Mouse (Mus musculus) gastrocnemius, postnatal 36 days (tissue): ENCODE measurements around the gene Rpl13a. TPM values are rescaled to one million over a fixed set of nuclear protein-coding genes. Genes with fewer than 3 reads are reported as not detected.
A peak's percentile ranks its signal among the peaks of the same experiment; 100 is the strongest.
"Not testable (repeated sequence)": the region's sequence is repeated elsewhere in the genome, so short reads cannot be mapped to it uniquely, and the experiment has no call there.

Source experiments
- DNase-seq, 2 experiments: peaks; one replicate each; pipeline ENCODE4 v3.0.0; 2022
- intact Hi-C: fragments of 180-260 bp; cut with DNase I; formaldehyde crosslinking; loops from one replicate; pipeline ENCODE4 v1.15.1; 2025
- total RNA-seq, 2 experiments: library from RNA; stranded (reverse); gene quantifications; 2 replicates each; pipeline ENCODE4 v1.2.3; 2021

The Rpl13a gene
- total RNA-seq, 2 experiments from 2014 or later, result 488 to 598 TPM

DNA sequence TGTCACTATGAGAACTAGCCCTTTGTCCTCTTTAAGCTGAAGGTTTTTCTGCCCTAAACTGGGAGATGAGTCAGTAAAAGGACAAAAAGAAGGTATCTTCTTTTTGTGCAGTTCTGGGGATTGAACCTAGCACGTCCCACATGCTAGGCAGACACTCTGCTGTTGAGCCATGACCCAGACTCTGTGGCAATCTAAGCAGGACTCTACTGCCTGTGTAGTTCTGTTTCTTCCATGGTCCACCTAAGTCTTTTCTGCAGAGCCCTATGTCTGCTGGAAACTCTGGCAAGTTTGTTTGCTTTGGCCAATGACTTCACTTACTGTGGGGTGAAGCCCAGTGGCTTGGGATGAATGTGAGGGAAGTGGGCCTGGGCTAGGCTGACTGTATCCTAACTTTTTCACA is 9.8 kb upstream of the Rpl13a start:
- DNase-seq, result no peak
- intact Hi-C loops, result loop anchor here (5.0 kb wide), 1 partner anchor 156 kb away; no protein-coding TSS in a partner anchor

DNA sequence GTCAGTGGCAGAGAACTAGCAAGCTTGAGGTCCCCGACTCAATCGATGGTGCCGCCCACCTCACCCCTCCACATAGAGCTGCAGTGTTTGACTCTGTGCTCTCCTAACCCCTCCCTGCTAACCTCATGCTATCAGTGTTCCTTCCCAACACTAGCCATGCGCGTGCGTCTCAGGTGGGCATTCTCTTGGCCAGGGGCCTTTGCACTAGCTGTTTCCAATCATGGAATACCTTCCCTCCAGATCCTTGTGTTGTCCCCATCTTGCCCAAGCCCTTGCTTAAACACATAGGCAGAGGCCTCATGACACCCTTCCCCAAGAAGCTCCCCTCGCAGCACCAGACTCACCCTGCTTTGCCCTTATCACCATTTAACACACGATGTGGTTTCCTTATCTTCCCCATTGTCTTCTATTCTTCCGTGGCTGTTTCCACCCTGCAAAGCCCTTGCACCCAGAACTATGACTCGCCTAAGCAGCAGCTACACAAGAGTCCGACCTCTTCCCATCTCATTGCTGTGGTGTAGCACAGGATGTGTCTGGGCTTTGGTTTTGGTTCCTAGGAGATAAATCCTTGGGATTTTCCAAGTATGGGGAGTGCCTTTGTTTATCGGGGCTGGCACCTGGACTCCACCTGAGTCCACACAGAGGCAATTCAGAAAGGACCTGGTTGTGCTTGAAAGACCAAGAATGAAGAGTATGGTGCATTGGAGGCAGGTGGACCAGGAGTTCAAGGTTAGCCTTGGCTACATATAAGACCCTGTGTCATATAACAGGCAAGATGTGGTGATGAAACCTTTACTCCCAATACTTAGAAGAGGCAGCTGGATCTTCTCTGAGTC is 8.8 kb upstream of the Rpl13a start:
- intact Hi-C loops, result loop anchor here (5.0 kb wide), 1 partner anchor 155 kb away; no protein-coding TSS in a partner anchor
- no peak for DNase-seq

DNA sequence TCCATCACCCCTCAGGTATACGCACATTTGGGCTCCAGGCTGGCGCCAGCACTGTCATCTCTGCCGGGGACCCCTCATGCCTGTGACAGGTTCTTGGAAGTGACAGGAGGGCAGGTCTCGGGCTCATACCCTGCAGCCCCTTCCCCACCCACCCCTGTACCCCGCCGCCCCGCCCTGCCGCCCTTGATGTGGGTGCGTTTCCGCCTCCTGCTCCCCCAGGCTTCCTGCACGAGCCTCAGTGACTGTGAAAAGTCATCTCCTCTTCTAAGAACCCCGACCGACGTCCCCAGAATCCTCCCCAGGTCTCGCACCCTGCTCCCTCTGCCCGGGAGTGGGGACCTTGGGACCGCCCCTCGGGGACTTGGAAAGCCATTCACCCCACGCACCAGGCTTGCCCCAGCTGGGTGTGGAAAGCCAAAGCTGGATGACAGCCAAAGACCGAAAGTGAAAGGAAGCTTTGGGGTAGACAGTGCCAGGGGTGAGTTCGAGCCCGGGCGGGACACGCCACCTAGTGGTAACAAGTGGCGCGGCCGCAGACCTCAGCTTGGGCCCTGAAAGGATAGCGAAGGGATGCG is 7.5 kb upstream of the Rpl13a start, which contains the start of the genes Gm45713 and Flt3l:
TSS of gene Gm45713 (minus strand) at position 239 of the 575 bp plus-strand sequence.
TSS of gene Flt3l (minus strand) at position 440 of the 575 bp plus-strand sequence.
- intact Hi-C loops, result loop anchor here (1.0 to 5.0 kb wide), 2 partner anchors 55 to 154 kb away; no protein-coding TSS in a partner anchor

DNA sequence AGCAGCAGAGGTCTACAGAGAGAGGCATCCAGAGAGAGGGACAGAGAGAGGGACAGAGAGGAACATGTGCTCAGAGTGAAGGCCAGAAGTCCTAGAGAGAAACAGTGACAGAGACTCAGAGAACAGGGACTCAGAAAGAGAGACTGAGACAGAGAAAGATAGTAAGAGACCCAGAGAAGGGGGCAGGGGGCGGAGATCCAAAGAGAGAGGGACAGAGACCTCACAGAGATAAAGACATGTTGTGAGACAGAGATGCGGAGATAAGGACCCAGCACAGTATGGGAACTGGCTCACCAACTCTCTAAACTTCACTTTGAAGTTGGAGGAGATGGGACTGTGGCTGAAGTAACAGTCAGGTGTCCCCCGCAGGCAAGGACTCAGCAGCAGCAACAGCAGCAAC is 6.8 kb upstream of the Rpl13a start:
- no peak for DNase-seq
- intact Hi-C loops, result loop anchor here (5.0 kb wide), 1 partner anchor 153 kb away; no protein-coding TSS in a partner anchor

More for the DNA sequence above, 7.5 kb upstream of the Rpl13a start, which contains the start of the genes Gm45713 and Flt3l:
- DNase-seq, result peak; percentile 92

DNA sequence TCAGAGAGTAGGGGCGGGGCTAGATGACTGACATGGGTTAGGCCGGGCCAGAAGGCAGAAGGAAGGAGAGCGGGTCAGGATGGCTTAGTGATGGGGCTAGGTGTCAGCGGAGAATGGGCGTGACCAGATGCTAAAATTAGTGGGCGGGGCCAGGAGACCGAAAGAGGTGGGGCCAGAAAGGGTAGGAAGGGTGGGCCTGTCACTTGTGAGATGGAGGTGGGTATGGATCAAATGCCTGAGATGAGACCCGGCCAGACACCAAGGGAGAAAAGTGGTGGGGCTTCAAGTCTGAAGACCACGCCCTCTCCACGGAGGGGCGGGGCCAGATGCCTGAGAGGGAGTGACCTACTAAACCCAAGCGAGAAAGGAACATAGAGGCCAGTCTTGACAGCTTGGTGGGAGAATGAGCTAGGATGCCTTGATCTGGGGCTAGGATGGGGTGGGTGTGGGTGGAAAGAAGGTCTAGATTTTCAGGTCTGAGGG is 6.0 kb upstream of the Rpl13a start:
- intact Hi-C loops, result loop anchor here (5.0 kb wide), 1 partner anchor 152 kb away; no protein-coding TSS in a partner anchor
- no peak for DNase-seq

DNA sequence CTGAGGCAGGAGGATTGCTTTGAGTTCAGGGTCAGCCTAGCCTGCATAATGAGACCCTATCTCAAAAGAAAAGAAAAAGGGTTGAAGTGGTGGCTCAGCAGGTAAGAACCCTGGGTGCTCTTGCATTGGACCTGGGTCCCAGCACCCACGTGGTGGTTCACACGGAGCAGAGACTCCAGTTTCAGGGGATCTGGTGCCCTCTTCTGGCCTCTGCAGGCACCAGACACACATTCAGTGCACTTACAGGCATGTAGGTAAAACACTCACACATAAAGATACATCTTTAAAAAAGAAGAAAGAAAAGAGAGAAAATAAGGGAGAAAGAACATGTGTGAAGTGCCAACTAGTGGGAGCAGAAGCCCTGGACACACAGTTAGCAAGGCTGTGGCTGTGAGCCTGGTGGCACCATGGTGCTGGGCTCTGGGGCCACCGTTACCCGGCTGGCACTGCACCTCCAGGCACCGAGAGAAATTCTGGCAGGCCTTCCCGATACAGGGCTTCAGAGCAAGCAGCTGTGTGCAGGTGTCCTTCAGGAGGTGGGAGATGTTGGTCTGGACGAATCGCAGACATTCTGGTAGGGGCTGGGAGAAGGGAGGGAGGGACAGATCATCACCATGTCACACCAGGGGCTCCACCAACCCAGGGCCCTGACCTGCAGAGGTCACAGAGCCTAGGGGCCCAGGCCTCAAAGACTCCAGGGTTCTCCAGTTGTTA is 5.0 kb upstream of the Rpl13a start:
- DNase-seq, result no peak
- intact Hi-C loops, result no loop called here

DNA sequence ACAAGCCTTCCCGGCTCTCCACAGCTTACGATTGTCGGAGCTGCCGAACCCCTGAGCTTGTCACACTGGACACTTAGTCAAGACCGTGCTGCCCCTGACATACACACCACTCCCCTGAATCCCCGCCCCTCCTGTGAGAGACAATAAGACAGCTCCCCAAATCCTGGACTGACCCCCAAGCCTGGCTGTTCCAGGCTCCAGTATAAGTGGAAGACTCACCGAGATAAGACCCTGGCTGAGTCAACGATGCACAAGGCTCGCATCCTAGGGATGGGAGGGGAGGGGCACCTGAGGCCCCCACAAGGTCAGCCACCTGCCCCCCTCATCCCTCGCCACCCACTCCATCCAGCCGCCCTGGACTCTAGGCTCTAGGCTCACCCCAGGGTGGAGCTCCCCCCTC is 3.3 kb upstream of the Rpl13a start:
- DNase-seq, result no peak
- intact Hi-C loops, result no loop called here

DNA sequence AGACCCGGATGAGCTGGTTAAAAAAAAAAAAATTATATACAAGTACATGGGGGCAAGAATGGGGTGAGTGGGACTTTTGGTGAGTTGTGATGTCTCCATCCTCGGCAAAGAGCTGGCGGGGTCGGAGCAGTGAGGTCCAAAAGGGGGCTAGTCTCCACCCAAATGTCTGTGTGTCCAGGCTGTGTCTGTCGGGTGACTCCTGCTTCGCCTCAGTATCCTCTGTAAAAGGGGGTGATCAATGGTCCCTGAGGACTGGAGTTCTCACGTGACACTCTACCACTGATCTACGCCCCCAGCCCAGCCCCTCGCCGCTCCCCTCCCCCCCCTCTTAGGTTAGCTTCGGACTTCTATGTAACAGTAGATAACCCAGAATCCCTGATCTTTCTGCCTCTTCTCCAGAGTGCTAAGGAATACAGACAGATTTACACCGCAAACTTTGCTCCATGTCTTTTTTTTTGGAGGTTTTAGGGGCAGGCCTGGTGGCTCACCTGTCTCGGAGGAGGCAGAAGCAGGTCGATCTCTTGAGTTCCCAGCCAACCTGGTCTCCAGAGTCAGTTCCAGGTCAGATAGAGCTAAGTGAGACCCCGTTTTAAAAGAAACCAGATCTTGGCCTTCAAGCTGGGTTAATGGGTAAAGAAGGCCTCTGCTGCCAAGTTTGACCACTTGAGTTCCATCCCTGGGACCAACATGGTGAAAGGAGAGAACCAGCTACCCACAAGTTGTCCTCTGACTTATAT is 1.4 kb upstream of the Rpl13a start:
- intact Hi-C loops, result no loop called here
- no peak for DNase-seq

DNA sequence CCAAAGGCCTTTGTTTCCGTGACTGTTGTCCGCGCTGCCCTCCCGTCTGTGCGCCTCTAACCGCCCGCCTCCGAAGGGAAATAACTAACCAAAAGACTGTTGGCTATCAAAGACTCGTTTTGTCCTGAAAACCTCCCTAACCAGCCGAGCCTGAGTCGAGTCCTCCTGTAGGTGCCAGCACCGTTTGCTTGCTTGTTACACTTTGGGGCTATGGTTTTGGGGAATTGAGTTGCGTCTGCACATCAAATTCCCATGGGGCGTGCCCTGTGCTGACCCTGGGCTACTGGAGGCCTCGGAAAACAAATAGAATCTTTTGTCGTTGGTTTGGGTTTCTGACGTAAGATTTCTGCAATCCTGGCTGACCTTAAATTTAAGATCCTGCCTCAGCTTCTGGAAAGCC is 757 bp upstream of the Rpl13a start:
- DNase-seq, result no peak
- intact Hi-C loops, result no loop called here

DNA sequence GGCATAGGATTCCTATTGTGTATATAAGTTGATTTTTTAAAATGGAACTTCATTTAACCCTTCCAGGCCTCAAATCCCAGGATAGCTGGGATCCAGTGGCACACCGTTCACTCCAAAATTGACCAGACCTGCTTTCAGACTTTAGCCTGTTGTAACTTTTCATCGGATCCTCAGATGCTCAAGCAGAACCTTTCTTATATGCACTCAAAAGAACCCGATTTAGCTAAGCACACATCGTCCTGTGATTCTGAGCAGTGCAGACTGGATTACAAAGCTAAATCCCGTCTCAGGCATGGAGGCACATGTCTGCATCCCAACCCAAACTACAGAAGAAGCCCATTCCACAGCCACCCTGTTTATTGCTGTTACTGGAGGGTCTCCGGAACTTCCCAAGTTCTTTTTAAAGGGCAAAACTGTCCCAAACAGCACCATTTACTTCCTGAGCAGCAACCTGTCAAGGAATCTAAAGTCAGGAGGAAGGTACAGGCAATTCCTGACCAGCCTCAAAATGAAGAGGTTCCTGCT is 799 bp downstream of the Rpl13a start:
- intact Hi-C loops, result no loop called here
- no peak for DNase-seq

DNA sequence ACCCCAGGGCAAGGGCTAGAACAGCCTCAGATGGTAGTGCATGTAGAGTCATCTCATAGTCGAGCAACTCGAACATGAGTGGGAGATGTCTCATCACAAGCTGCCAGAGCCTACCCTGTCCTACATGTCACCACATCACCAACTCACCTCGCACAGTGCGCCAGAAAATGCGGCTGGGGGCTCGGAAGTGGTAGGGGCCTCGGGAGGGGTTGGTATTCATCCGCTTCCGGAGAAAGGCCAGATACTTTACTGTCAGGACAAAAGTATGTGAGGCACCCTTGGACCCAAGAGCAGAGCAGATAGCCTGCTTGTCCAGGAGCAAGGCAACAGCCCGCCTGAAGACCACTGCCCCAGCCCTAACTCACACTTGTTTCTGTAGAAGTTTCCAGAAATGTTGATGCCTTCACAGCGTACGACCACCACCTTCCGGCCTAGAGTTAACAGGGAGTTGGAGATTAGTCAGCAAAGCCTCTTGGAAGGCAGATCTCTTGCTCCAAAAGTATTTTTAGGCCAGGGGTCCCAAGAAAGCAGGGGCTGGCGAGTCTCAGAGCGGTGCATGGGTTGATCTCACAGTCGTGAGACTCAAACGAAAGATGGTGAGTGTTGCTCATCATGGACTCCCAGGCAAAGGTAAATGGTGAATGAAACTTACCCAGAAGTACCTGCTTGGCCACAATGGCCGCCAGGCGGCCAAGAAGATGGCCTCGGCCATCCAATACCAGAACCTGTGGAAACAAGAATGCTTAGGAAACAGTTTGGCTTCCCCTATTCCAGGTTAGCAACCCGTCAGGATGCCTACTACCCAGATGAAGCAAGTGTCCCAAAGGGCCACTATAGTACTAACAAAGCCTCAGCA is 1.5 kb downstream of the Rpl13a start:
- intact Hi-C loops, result no loop called here
- DNase-seq, result no peak

DNA sequence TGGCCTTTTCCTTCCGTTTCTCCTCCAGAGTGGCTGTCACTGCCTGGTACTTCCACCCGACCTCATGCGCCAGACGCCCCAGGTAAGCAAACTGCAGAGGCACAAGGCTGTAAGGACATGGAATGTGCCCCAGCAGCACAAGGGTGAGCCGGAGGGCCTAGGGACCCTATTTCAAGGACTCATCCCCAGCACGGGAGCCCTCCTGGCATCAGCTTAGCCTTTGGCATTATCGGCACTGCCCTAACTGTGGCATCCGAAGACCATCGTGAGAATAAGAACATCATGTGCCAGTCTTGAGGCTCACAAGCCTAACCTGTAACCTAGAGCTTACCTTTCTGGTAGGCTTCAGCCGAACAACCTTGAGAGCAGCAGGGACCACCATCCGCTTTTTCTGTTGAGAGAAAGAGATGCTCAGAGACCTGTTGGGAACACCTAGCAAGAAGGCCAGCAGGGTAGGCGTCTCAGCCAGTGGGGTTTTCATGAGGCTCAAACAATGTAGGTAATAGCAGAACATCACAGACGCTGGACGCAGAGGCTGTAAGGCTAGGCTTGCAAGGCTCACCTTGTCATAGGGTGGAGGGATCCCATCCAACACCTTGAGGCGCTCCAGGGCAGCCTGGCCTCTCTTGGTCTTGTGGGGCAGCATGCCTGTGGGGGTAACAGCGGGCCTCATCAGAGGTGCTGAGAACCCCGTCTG is 2.3 kb downstream of the Rpl13a start:
- intact Hi-C loops, result no loop called here
- DNase-seq, result no peak

DNA sequence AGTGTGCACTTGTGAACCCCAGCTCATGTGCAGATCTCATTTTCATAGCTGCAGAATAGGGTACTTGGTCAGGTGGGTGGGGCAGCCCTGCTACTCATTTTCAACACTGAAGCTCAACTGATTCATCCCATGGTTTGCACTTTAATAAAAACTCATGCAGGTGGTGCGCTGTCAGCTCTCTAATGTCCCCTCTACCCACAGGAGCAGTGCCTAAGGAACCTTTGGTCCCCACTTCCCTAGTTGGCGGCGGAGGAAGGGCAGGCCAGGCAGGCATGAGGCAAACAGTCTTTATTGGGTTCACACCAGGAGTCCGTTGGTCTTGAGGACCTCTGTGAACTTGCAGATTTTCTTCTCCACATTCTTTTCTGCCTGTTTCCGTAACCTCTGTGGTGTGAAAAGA is 2.9 kb downstream of the Rpl13a start:
- intact Hi-C loops, DNase-seq: not testable (repeated sequence)

DNA sequence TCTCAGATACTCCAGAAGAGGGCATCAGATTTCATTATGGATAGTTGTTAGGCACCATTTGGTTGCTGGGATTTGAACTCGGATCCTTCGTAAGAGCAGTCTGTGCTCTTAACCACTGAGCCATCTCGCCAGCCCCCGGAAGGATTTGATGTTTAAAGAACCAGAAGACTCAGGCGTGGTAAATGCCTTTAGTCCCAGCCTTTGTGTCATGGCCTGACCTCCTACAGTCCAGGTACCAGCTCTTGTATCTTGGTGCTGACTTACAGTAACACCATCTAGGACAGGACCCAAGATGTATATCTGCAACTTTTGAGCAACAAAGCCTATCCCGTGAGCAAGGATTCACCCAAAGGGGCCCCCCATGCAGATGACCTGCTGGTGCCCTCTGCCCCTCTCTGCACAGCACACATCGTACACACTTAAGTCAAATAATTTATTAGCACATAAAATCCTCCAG is 3.4 kb downstream of the Rpl13a start:
- intact Hi-C loops, result no loop called here

DNA sequence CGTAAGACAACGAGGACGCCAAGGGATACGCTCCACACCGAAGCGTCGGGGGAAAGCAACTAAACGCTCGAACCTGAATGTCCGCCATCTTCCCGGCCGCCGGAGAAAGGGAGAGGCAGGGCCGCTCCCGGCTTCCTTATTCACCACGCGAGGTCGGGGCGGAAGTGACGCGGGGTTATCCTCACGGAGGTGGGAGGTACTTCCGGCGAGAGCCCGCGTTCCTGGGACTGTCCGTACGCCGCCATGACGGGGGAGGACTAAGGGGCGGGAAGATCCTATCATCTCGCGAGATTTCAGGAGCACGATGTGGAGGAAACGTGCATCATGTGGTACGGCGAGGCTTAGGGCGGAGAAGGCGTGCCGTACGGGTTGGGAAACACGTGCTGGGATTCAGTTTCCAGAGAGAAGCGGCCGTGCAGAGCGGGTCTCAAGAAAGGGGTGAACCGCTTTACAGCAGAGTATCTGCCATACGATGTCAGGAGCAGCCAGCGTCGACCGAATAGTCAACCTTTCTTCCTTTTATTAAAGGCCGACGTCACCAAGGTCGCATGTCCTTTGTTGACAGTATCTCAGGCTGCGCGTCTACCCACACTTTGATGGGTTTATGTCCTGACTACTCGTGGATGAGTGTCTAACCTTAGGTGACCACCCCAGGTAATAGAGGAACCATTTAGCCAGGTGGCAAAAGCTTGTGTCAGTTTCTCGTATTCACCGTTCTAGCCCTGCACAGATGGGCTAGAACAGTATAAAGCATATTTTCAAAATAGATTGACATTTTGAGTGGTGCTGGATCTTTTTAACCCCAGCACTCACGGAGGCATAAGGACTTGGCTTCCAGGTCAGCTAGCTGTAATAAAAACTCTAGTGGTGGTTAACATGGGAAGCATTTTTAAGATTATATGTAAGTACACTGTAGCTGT is 4.1 kb downstream of the Rpl13a start, which contains the start of gene Rps11:
TSS of gene Rps11 (minus strand) at position 216 of the 920 bp plus-strand sequence.
- intact Hi-C loops, result loop anchor here (5.0 kb wide), 1 partner anchor 42 kb away; no protein-coding TSS in a partner anchor
- DNase-seq, result peak; percentile 96 to 99

More for the DNA sequence above, 3.4 kb downstream of the Rpl13a start:
- DNase-seq, result no peak

DNA sequence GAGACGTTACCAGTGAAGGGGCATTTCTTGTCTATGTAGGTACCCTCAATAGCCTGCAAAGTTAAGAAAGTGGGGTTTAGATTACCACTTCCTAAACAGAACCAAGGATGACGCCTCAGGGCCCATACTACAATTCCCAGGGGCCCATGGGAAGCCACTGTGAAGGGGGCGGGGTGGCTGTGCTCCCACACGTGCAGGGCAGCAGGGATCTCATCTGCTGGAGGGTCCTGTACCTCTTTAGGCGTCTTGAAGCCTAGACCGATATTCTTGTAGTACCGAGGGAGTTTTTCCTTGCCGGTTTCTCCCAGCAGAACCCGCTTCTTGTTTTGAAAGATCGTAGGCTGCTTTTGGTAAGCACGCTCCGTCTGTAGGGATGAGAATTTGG is 5.4 kb downstream of the Rpl13a start:
- intact Hi-C loops, result loop anchor here (5.0 kb wide), 1 partner anchor 41 kb away; no protein-coding TSS in a partner anchor

More for the DNA sequence above, 5.4 kb downstream of the Rpl13a start:
- no peak for DNase-seq
